Mouse (Mus musculus): ENCODE measurements at regions not wholly inside any gene's neighbourhood (a gene's known extent, or its start where the extent isn't known, plus 50 kb on each side); places are given as distances from the start of the nearest gene placed in this dataset.

DNA sequence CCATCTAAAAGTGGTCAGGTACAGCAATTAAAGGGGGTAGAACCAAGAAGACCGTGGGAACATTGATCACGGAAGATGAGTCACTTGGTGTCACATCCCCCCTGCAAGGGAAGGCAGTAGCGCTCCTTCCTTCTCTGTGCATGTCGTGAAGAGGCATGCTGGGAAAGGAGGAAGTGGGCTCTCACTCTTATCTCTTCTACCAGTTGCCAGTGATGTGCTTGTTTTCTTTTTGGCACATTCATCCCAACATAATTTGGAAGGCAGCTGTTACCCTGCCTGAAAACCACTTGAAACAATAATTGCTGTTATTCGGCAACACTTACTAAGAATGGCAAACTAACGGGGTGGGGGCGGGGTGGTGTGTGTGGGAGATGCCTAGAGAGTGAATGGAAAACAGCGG, 161.0 kb upstream of the Tmpo start:
- TF ChIP-seq CTCF (IDR thresholded peaks at IDR 0.05; ENCODE audit: control insufficient read depth, insufficient read depth, insufficient replicate concordance, low read depth, low read length) (no peak), POLR2A (IDR thresholded peaks at IDR 0.05; ENCODE audit: control insufficient read depth, low read depth, low read length) (no peak)
